Mouse (Mus musculus) midbrain, embryonic 15.5 days (tissue): ENCODE results near the gene Ttll11. TPM values are rescaled to one million over a fixed set of nuclear protein-coding genes. Genes with fewer than 3 reads are reported as not detected.

Experiments
- ATAC-seq: fragments of 200-750 bp; cut with Nextera tagmentation; replicated peaks from 2 replicates; pipeline ENCODE4 v1.8.0; 2017; ENCODE audit warnings: moderate TSS enrichment
- H3K27ac ChIP-seq: fragments of 300-500 bp; sonication (generic); 2 replicates; pipeline ENCODE4 v1.5.1; 2015; ENCODE audit warnings: mild to moderate bottlenecking, inconsistent platforms
- H3K27me3 ChIP-seq: fragments of 300-500 bp; sonication (generic); replicated peaks from 2 replicates; pipeline ENCODE4 v1.6.1; 2015; ENCODE audit warnings: inconsistent platforms
- H3K36me3 ChIP-seq: fragments of 300-500 bp; sonication (generic); replicated peaks from 2 replicates; pipeline ENCODE4 v1.6.1; 2015; ENCODE audit warnings: inconsistent platforms
- H3K4me1 ChIP-seq: fragments of 300-500 bp; sonication (generic); 2 replicates; pipeline ENCODE4 v1.6.1; 2015; ENCODE audit warnings: inconsistent platforms
- H3K4me2 ChIP-seq: fragments of 300-500 bp; sonication (generic); 2 replicates; pipeline ENCODE4 v1.6.1; 2015; ENCODE audit warnings: inconsistent platforms, mild to moderate bottlenecking, moderate library complexity
- H3K4me3 ChIP-seq: fragments of 300-500 bp; sonication (generic); 2 replicates; pipeline ENCODE4 v1.5.1; 2015; ENCODE audit warnings: mild to moderate bottlenecking, inconsistent platforms
- H3K9ac ChIP-seq: fragments of 300-500 bp; sonication (generic); 2 replicates; pipeline ENCODE4 v1.6.1; 2015; ENCODE audit warnings: mild to moderate bottlenecking, inconsistent platforms
- H3K9me3 ChIP-seq: fragments of 300-500 bp; sonication (generic); 2 replicates; pipeline ENCODE4 v1.6.1; 2016; ENCODE audit warnings: inconsistent platforms
- WGBS: fragments of 180-500 bp; shearing (Covaris S2); methylation state at CpG from one replicate; pipeline ENCODE4 v1.1.7; 2015; ENCODE audit warnings: mixed read lengths; 5-methylcytosine and 5-hydroxymethylcytosine counted together
- polyA plus RNA-seq: library from polyadenylated mRNA; unstranded; fragments of >200 nt; fragmentation: Nextera tagmentation; extraction: Ambion mirVana; gene quantifications from 2 replicates; pipeline ENCODE4 v1.2.1, GENCODE M21; 2015

Ttll11 gene
- polyA plus RNA-seq, 1 experiment from 2014 or later = 5.4 TPM

GRCm38 (mm10) chr2:35789362-35790326 lies 190.1 kb downstream of the Ttll11 start:
- Histone ChIP-seq H3K4me3 (no peak overlapping the region), H3K4me2 (no peak overlapping the region), H3K9ac (no peak overlapping the region), H3K27ac (no peak overlapping the region), H3K27me3 (no peaks in the 10 kb centered on the region), H3K9me3 (no peaks in the 10 kb centered on the region), H3K4me1 (peaks cover 12% of the 10 kb centered on the region; the same call in 1 of the 2 replicates), H3K36me3 (no peaks in the 10 kb centered on the region)
- WGBS = 70% methylated on average over 27 of the region's 27 CpGs
- no peak for ATAC-seq

GRCm38 (mm10) chr2:35785877-35786276 lies 193.8 kb downstream of the Ttll11 start:
- Histone ChIP-seq H3K36me3 (no peaks in the 10 kb centered on the region), H3K9ac (no peak overlapping the region), H3K4me3 (no peak overlapping the region), H3K9me3 (no peaks in the 10 kb centered on the region), H3K27me3 (no peaks in the 10 kb centered on the region), H3K4me1 (peaks cover 12% of the 10 kb centered on the region; the same call in 1 of the 2 replicates), H3K27ac (no peak overlapping the region), H3K4me2 (no peak overlapping the region)
- ATAC-seq = no peak
- WGBS = 88% methylated on average over 7 of the region's 7 CpGs

DNA sequence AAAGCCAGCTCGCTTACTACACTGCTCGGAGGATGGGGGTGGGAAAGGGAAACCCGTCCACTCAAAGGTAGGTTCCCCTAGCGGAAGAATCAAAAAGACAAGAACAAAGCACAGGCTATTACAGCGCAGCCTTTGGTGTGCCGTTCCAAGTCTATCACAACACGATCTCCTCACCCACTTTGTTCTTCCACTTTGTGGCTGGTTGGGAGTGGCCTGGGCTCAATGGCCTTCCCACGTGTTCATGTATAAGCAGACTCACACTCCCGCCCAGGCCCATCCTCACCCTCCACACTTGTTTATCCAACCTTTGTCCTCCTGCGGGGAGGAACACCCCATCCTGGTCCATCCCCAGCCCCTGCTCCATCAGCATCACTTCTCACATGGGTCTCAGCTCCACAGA lies 196.3 kb downstream of the Ttll11 start:
- 0 out of 2 replicates have a peak, but pooled peaks cover 4% of the 10 kb centered on the region for H3K4me1 ChIP-seq
- WGBS = 54% methylated on average over 10 of the region's 10 CpGs
- no peaks in the 10 kb centered on the region for H3K36me3 ChIP-seq
- no peak overlapping the region for H3K27ac ChIP-seq
- H3K4me3 ChIP-seq = no peak overlapping the region
- no peak overlapping the region for H3K4me2 ChIP-seq
- peak; percentile 54 for ATAC-seq
- no peak overlapping the region for H3K9ac ChIP-seq
- no peaks in the 10 kb centered on the region for H3K9me3 ChIP-seq
- H3K27me3 ChIP-seq = no peaks in the 10 kb centered on the region

GRCm38 (mm10) chr2:35779266-35779665 lies 200.4 kb downstream of the Ttll11 start:
- no peaks in the 10 kb centered on the region for H3K27me3 ChIP-seq
- no peak overlapping the region for H3K9ac ChIP-seq
- H3K27ac ChIP-seq = no peak overlapping the region
- H3K4me1 ChIP-seq = no peaks in the 10 kb centered on the region
- no peak overlapping the region for H3K4me2 ChIP-seq
- H3K9me3 ChIP-seq = no peaks in the 10 kb centered on the region
- 89% methylated on average over 5 of the region's 5 CpGs for WGBS
- H3K36me3 ChIP-seq = no peaks in the 10 kb centered on the region
- ATAC-seq = no peak
- no peak overlapping the region for H3K4me3 ChIP-seq

GRCm38 (mm10) chr2:35776935-35777334 lies 202.8 kb downstream of the Ttll11 start:
- no peak overlapping the region for H3K4me2 ChIP-seq
- no peaks in the 10 kb centered on the region for H3K4me1 ChIP-seq
- no peak overlapping the region for H3K27ac ChIP-seq
- no peaks in the 10 kb centered on the region for H3K27me3 ChIP-seq
- no peak overlapping the region for H3K4me3 ChIP-seq
- no peak for ATAC-seq
- no peak overlapping the region for H3K9ac ChIP-seq
- H3K9me3 ChIP-seq = no peaks in the 10 kb centered on the region
- 89% methylated on average over 9 of the region's 9 CpGs for WGBS
- H3K36me3 ChIP-seq = no peaks in the 10 kb centered on the region

- ATAC-seq = no peak
These were observed 204.1 kb downstream of the Ttll11 start for GRCm38 (mm10) chr2:35775651-35776055.

GRCm38 (mm10) chr2:35770541-35770940 lies 209.2 kb downstream of the Ttll11 start:
- Histone ChIP-seq H3K4me2 (no peak overlapping the region), H3K27ac (no peak overlapping the region), H3K9ac (no peak overlapping the region), H3K4me1 (peaks cover 17% of the 10 kb centered on the region), H3K4me3 (no peak overlapping the region), H3K9me3 (no peaks in the 10 kb centered on the region), H3K36me3 (no peaks in the 10 kb centered on the region), H3K27me3 (no peaks in the 10 kb centered on the region)
- 84% methylated on average over 2 of the region's 2 CpGs for WGBS
- ATAC-seq = no peak

More at GRCm38 (mm10) chr2:35775651-35776055, 204.1 kb downstream of the Ttll11 start:
- no peak overlapping the region for H3K27ac ChIP-seq
- H3K4me2 ChIP-seq = no peak overlapping the region
- no peaks in the 10 kb centered on the region for H3K36me3 ChIP-seq
- H3K27me3 ChIP-seq = no peaks in the 10 kb centered on the region
- no peaks in the 10 kb centered on the region for H3K9me3 ChIP-seq
- no peak overlapping the region for H3K4me3 ChIP-seq
- no peak overlapping the region for H3K9ac ChIP-seq
- H3K4me1 ChIP-seq = no peaks in the 10 kb centered on the region
- 69% methylated on average over 5 of the region's 5 CpGs for WGBS

DNA sequence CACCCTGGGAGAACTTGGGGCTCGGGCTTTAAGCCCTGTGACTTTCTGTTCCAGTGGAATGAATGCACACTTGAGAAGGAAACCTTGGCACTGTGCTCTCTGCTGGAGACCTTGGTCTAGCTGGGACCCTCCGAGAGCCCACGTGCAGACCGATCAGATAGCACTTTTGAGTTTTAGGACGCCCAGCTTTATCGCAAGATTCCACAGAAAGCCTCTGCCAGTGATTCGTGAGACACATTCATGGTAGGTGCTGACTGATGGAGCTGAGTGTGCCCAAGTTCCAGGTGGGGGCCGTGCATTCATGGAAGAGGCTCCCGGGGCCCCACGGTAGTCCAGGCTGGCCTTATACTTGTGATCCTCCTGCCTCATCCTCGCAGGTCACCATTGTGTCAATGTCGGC lies 210.3 kb downstream of the Ttll11 start:
- H3K9me3 ChIP-seq = no peaks in the 10 kb centered on the region
- no peak overlapping the region for H3K27ac ChIP-seq
- no peak overlapping the region for H3K4me3 ChIP-seq
- WGBS = 87% methylated on average over 12 of the region's 12 CpGs
- no peaks in the 10 kb centered on the region for H3K27me3 ChIP-seq
- no peak overlapping the region for H3K4me2 ChIP-seq
- H3K36me3 ChIP-seq = no peaks in the 10 kb centered on the region
- peaks cover 17% of the 10 kb centered on the region for H3K4me1 ChIP-seq
- no peak for ATAC-seq
- H3K9ac ChIP-seq = no peak overlapping the region

- peak; percentile 28; the same call in 1 of the 2 replicates for ATAC-seq
- 50% methylated on average over 4 of the region's 4 CpGs for WGBS
These were observed 211.0 kb downstream of the Ttll11 start for GRCm38 (mm10) chr2:35768538-35769238.

DNA sequence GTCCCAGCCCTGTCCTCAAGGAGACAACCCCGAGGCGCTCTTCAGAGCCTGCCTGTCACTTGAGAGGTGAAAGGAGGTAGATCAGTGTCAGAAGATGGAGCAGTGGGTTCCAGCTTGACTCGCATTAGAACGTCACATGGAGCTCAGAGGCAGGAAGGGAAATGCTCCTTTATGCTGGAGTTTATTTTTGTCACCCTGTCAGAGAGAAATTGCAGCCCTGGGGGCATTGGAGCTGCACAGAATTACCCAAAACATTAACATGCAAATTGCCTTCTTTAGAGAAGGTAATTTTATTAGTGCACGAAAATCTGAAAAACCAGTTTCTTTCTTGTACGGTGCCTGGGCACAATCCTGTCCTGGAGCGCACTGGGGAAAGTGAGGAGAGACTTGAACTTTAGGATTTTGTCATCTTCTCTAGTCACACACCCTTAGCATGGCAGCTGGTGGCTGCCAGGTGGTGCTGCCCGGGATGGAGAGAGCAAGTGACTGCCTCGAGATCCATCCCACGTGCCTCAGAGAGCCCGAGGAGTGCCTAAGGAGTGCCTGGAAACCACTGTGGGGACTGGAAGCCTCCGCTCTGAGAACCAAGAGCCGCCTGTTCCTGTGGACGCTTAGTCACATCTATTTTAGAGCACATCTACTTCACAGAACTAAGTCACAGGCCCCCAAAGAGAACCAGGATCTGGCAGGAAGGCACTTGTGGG lies 211.7 kb downstream of the Ttll11 start:
- 38% methylated on average over 14 of the region's 14 CpGs for WGBS
- H3K4me1 ChIP-seq = peaks cover 17% of the 10 kb centered on the region
- no peak overlapping the region for H3K27ac ChIP-seq
- no peaks in the 10 kb centered on the region for H3K27me3 ChIP-seq
- no peak overlapping the region for H3K9ac ChIP-seq
- no peak overlapping the region for H3K4me3 ChIP-seq
- no peaks in the 10 kb centered on the region for H3K36me3 ChIP-seq
- 0 out of 2 replicates have a peak, but pooled peaks have one; percentile 22 for ATAC-seq
- no peak overlapping the region for H3K4me2 ChIP-seq
- H3K9me3 ChIP-seq = no peaks in the 10 kb centered on the region

More at GRCm38 (mm10) chr2:35768538-35769238, 211.0 kb downstream of the Ttll11 start:
- no peak overlapping the region for H3K9ac ChIP-seq
- peaks cover 17% of the 10 kb centered on the region for H3K4me1 ChIP-seq
- no peaks in the 10 kb centered on the region for H3K36me3 ChIP-seq
- no peak overlapping the region for H3K4me2 ChIP-seq
- no peaks in the 10 kb centered on the region for H3K9me3 ChIP-seq
- H3K27ac ChIP-seq = no peak overlapping the region
- no peak overlapping the region for H3K4me3 ChIP-seq
- H3K27me3 ChIP-seq = no peaks in the 10 kb centered on the region

GRCm38 (mm10) chr2:35764328-35764727 lies 215.4 kb downstream of the Ttll11 start:
- no peak for ATAC-seq
- Histone ChIP-seq H3K4me2 (no peak overlapping the region), H3K9ac (no peak overlapping the region), H3K27me3 (no peaks in the 10 kb centered on the region), H3K4me3 (no peak overlapping the region), H3K4me1 (peaks cover 26% of the 10 kb centered on the region), H3K27ac (no peak overlapping the region), H3K36me3 (no peaks in the 10 kb centered on the region), H3K9me3 (no peaks in the 10 kb centered on the region)
- 91% methylated on average over 8 of the region's 8 CpGs for WGBS

GRCm38 (mm10) chr2:35763818-35764217 lies 215.9 kb downstream of the Ttll11 start:
- ATAC-seq = no peak
- 88% methylated on average over 7 of the region's 7 CpGs for WGBS
- Histone ChIP-seq H3K36me3 (no peaks in the 10 kb centered on the region), H3K4me3 (no peak overlapping the region), H3K4me2 (no peak overlapping the region), H3K27me3 (no peaks in the 10 kb centered on the region), H3K27ac (no peak overlapping the region), H3K4me1 (peaks cover 23% of the 10 kb centered on the region), H3K9ac (no peak overlapping the region), H3K9me3 (no peaks in the 10 kb centered on the region)
